Mouse (Mus musculus): Measurements from ENCODE around the gene Ralgds.

Gene Ralgds

DNA sequence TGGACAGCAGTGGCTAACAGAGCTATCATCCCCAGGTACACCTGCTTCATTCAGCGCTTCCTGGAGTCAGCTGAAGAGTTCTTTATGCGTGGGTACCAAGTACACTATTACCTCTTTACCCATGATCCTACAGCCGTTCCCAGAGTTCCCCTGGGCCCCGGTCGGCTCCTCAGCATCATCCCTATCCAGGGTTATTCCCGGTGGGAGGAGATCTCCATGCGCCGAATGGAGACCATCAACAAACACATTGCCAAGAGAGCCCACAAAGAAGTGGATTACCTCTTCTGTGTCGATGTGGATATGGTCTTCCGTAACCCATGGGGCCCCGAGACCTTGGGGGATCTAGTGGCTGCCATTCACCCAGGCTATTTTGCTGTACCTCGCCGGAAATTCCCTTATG lies 8.2 kb upstream of the Ralgds start:
- in situ Hi-C loops (cut with MboI, MseI): no loop called here

DNA sequence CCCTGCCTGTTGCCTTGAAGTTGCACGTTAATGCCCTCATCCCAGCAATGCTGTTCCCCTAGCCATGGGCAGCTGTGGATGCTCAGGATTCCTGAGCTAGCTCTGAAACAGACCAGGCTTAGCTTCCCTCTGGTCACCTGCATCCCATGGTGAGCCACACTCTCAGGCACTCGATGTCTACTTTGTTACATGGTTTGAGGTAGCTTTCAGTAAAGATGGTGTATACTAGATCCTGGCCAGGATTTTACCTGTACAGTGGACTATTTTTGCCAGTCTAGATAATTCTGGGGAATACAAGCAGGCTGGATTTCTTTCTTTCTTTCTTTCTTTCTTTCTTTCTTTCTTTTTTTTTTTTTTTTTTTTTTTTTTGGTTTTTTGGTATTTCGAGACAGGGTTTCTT lies 7.1 kb upstream of the Ralgds start, which contains the start of gene Gm10134:
Gene Gm10134, plus strand, starts transcription at position 301 of the 400 bp plus-strand sequence.
- in situ Hi-C loops (cut with MboI, MseI): no loop called here

DNA sequence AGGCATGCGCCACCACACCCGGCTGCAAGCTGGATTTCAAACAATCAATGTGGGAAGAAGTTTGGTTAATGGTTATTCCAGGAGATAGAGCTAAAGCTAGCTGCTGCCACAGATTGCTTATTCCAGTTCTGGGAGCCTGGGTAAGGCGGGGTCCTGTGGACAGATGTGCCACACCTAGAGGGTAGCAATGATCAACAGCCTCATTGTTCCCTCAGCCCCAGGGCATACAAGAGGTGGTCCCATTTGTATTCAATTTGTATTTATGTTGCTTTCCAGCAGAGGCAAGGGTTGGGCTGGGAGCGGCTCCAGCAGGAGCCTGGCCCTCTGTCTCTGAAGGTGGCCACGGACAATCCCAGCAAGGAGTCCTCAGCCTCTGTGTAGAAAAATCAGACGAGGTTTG lies 6.6 kb upstream of the Ralgds start:
- in situ Hi-C loops (cut with MboI, MseI): no loop called here

GRCm38 (mm10) chr2:28511600-28511999 lies 1.3 kb upstream of the Ralgds start:
- in situ Hi-C loops (cut with MboI, MseI): loop anchor here (5.0 kb wide), 1 partner anchor 36 kb away; no protein-coding TSS in a partner anchor

GRCm38 (mm10) chr2:28513431-28514370 lies 776 bp downstream of the Ralgds start:
- in situ Hi-C loops (cut with MboI, MseI): loop anchor here (5.0 kb wide), 1 partner anchor 34 kb away; no protein-coding TSS in a partner anchor

DNA sequence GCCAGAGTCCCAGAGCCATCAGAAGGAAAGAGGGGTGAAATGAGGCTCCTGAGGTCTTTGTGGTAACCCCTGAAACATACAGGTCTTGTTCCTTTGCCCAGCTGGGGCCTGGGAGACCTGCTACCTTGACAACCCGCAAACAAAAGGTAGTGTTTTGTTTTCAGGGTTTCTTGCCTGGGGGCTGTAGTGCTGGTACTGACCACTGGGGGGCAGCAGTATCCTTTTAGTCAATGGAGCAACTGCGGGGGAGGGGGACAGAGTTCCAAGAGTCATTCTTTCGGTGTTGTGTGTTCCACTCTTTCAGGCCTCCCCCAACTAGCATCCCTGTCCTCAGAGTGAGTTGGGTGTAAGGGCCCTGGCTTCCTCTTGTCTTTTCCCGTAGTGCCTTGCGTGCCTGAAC lies 1.6 kb downstream of the Ralgds start:
- in situ Hi-C loops (cut with MboI, MseI): loop anchor here (5.0 kb wide), 1 partner anchor 33 kb away; no protein-coding TSS in a partner anchor

DNA sequence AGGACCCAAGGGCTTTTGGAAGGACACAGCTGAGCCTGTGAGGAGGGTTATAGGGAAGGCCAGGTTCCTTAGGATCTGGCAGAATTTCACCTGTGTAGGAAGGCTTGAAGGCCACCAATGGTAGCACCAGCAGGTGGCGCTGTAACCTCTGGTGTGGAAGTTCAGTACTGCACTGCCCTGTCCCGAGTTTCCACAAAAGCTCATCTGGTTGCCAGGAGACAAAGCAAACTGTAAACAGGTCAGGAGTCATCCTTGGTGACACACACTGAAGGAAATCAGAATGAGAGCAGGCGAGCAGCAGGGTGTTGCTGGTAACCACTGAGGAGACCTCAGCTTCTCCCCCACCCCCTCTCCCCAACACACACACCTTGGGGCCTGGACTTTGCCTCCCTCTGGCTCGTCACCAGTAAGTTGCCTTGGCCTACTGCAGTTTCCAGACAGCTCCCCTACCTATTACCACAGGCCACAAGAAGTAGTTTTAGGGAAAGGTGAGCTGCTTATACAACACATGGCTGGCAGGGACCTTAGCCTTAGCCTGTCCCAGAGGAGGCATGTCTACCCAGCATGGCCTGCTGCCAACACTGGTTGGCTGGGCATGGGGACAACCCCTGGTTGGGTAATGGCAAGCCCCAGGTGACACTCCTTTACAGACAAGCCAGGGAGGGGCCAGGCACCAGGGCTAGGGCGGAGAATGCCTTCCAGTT lies 4.4 kb downstream of the Ralgds start:
- in situ Hi-C loops (cut with MboI, MseI): no loop called here

DNA sequence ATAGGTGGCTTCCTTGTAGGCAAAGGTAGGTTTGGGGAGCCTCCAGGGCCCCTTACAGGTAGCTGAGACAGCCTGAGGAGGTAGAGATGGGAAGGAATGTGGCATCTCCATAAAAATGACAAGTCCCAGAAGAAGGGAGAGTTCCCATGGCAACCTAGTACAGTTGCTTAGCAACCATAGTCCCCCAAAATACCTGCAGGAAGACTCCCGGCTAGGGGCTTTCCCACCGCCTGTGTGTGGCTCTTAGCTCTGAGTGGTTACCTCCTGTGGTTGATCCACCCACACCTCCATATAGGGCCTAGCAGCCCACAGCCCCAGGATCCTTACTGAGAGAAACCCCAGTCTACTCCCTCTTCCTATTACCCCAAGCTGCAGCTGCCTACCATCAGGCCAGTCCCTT lies 5.3 kb downstream of the Ralgds start:
- in situ Hi-C loops (cut with MboI, MseI): no loop called here

GRCm38 (mm10) chr2:28520581-28520980 lies 7.7 kb downstream of the Ralgds start:
- in situ Hi-C loops (cut with MboI, MseI): loop anchor here (10.0 kb wide), 1 partner anchor 1104 kb away; no protein-coding TSS in a partner anchor

DNA sequence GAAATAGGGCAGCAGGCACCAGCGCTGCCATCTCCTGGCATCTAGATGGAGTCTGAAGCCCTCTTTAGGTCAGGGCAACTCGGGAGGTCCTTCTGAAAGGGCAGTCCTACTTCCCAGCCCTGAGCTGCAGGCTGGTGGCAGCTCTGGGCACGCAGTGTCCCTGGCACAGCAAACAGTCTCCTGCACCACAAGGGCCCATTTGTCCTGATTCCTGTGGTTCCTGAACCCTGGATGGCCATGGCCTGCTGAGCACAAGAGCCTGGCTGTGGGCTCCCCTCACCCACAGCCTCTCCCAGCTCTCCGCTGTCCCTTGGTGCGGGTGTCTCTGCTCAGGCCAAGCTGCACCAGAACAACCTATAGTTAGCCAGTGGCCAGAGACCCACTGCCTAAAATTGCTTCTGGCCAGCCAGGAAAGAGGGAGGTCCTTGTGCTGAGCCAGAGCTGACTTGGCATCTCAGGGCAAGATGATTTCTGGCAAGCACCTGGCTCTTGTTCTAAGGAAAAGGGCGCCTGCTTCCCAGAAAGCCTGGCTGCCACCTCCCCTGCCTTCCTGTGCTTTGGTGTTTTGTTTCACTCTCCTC lies 8.7 kb downstream of the Ralgds start:
- in situ Hi-C loops (cut with MboI, MseI): loop anchor here (10.0 kb wide), 1 partner anchor 1103 kb away; no protein-coding TSS in a partner anchor

- in situ Hi-C loops (cut with MboI, MseI): loop anchor here (10.0 kb wide), 1 partner anchor 1103 kb away; no protein-coding TSS in a partner anchor
Measured at GRCm38 (mm10) chr2:28522166-28522565, 9.2 kb downstream of the Ralgds start.

DNA sequence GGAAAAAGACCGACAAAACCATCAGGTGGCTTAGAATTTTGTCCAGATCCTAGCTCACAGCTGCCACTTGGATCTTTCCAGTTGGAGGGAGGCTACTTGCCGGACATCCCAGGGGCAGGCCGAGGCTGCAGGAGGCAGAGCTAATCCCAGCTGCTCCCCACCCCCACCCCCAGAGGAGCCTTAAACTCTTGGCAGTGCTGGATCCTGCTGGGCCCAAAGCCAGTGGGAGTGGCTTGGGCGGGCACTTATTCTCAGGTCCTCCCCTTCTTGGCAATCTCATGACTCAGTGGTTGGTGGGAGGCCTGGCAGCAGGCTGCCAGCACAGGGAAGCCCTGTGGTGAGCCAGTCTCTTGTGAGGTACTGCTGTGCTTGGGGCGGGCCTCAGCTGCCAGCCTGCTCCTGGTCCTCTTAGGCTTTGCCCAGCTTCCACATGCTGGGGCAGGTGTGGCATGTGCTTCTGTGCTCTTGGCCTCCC lies 10.8 kb downstream of the Ralgds start:
- in situ Hi-C loops (cut with MboI, MseI): loop anchor here (10.0 kb wide), 1 partner anchor 1101 kb away; no protein-coding TSS in a partner anchor

- in situ Hi-C loops (cut with MboI, MseI): loop anchor here (10.0 kb wide), 1 partner anchor 1100 kb away; no protein-coding TSS in a partner anchor
Measured at GRCm38 (mm10) chr2:28524406-28524805, 11.5 kb downstream of the Ralgds start.

GRCm38 (mm10) chr2:28525219-28525942 lies 12.5 kb downstream of the Ralgds start:
- in situ Hi-C loops (cut with MboI, MseI): loop anchor here (10.0 kb wide), 1 partner anchor 1099 kb away; no protein-coding TSS in a partner anchor

DNA sequence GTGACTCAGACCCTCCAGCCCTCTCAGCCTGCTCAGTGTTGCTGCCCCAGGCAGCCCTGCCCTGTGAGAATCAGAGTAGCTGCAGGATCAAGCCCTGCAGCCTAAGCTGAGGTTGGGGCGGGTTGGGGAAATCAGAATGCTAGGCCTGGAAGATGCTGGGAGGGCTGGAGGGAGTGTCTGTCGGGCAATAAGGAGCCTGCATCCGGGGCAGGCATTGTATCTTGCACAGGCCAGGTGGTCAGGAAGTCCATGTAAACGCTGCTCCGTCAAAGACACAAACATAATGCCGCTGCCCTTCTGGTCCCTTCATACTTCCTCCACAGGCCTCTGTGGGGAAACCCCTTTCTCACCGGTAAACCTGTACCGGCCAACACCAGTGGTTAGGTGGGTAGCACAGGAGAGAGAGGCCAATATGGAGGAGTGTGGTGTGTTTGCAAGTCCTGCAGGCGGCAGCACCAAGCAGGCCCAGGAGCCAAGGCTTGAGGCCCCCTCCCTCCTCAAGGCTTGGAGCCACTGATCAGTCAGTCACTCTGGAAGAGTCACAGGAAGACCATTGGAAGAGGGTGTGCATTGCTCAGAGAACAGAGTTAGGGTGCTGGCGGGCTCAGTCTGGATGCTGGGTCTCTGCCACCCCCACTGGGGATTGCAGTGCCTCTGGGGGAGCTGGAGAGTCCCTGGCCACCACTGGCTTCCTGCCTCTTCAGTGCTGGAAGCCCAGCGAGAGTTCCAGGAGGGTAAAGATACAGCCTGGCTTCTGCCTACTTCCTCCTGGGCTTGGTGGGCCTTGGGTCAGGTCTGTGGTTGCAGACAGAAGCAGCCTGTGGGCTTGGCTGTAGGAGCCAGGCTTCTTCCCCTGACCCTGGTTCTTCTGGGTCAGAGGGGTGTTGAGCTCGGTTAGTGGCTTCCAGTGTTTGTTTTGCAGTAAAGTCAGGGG lies 13.3 kb downstream of the Ralgds start:
- in situ Hi-C loops (cut with MboI, MseI): loop anchor here (10.0 kb wide), 1 partner anchor 1099 kb away; no protein-coding TSS in a partner anchor

DNA sequence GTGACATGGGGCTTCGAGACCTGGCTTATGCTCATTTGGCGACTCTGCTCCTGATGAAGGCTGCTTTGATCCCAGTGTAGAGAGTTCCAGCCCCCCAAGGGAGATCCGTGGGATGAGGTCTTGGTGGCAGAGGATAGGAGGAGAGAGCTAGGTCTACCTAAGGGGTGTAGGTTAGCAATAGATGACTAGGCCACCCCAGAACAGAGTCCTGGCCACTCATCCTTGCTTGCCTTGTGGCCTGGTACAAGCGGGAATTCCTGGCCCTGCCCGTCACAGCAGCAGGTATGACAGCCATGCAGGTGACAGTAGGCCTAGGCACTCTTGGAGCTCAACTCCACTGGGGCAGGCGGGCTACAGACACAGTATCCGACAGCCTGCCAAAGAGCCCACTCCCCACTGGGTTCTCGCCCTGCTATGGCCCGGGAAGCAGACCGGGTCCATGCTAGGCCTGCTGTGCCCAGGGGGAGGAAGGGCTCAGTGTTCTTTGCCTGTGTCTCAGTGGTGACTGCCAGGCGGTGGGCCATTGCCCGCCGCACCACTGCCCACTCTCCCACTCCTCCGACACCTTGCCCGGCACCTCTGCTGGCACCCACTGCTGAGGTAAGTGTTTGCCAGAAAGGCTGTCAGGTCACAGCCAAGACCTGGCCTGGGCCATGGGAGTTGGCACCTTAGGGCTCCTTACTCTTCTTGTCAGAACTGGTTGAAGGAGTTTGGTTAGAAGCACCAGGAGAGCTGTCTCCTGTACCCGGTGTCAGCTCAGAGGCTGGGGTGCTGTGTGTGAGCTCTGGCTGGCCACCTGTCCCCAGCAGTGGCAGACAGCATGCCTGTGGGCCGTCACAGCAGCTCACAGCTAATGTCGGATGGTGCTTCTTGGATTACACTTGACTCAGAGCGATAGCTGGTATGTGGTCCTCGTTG lies 14.8 kb downstream of the Ralgds start:
- in situ Hi-C loops (cut with MboI, MseI): loop anchor here (10.0 kb wide), 1 partner anchor 1097 kb away; no protein-coding TSS in a partner anchor

DNA sequence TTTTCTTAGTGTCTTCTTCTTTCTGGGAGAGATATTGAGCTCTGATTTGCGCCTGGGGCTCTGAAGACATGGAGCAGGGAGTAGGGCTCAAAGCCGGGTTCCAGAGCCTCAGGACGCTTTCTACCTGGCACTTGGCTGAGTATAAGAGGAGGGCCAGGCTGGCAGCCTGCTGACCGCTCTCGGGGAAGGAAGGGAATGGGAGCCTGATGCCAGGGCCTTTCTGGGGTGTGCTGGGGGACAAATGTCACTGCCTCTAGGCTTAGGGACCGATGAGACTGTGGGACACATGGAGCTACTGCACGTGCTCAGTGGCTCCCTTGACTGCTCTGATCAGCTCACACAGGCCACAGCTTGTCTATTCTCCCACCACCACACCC lies 15.4 kb downstream of the Ralgds start:
- in situ Hi-C loops (cut with MboI, MseI): loop anchor here (10.0 kb wide), 1 partner anchor 1096 kb away; no protein-coding TSS in a partner anchor

DNA sequence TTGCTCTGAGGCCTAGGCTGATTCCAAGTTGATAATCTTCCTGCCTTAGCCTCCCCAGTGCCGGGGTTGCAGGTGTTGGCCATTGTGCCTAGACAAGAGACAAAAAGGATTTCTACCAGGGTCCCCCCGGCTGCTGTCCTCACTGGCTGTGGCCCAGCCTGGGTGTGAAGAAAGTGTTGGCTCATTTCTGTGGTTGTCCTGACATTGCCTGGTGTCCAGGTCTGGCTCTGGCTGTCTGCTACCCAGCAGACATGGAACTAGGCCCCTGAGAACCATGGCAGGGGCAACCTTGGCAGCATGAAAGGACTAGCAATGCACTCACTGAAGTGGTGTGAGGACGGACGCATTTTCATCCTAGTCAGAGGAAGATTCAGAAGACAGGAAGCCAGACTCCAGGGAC lies 16.9 kb downstream of the Ralgds start:
- in situ Hi-C loops (cut with MboI, MseI): loop anchor here (10.0 kb wide), 1 partner anchor 1095 kb away; no protein-coding TSS in a partner anchor
